Mouse (Mus musculus) heart, adult 9 months (tissue): ENCODE measurements around the gene Ncan.

ENCODE experiments used
- DNase-seq, 2 experiments: peaks; one replicate each; pipeline ENCODE4 v3.0.0; 2022; ENCODE audit warnings: low spot score in 2 of 2

Gene Ncan

DNA sequence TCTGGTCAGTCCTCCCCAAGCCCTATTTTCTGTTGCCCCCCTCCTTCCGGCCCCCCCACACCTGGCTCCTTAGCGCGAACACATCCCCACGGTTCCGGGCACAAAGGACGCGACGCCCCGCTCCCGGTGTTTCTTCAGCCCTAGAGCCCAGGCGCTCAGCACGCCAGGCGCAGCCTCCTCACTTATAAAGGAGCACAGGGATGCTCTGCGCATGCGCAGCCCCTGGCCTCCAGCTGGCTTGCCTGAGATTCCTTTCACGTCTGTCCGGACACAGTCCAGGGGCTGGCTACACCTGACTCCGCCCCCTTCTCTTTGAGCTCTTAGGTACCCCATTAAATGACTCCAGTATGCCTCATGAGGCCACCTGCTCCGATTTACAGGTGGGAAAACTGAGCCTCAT lies at the start of gene Ncan:
Gene Ncan, minus strand, starts transcription at position 207 of the 400 bp plus-strand sequence.
- no peak for DNase-seq

DNA sequence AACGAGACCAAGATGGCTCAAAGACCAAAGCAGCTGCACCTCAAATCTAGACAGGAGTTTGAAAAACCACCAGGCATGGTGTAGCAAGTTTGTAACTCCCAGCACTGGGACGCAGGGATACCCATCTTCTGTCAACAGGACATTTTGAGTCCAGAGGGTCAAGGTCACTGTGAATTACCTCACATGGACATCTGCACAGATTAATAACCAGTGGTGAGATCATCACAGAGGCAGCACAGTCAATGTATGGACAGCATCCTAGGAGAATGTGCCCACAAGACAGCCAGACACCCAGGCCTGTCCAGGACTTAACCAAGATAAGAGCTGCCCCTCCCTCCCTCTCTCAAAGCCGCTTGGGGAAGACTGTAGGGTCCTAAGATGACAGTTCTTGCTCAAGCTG lies 49.4 kb upstream of the Ncan start:
- no peak for DNase-seq

- DNase-seq: peak; percentile 31 to 39
These were observed 45.9 kb upstream of the Ncan start for GRCm38 (mm10) chr8:70166504-70167110.

DNA sequence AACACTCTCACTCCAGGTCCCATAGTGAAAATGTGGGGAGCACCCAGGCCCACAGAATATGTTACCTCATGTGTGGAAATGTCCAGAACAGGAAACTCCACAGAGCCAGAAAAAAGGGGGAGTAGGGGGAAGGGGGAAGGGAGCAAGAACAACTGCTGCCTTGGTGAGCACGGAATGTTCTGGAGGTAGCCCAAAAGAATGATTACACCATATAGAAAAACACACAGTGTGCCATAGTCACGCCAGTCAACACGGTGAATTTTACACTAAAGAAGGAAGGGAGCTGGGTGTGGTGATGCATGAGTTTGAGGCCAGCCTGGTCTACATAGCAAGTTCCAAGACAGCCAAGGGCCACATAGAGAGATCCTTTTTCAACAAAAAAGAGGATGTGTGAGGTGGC lies 42.6 kb upstream of the Ncan start:
- no peak for DNase-seq

DNA sequence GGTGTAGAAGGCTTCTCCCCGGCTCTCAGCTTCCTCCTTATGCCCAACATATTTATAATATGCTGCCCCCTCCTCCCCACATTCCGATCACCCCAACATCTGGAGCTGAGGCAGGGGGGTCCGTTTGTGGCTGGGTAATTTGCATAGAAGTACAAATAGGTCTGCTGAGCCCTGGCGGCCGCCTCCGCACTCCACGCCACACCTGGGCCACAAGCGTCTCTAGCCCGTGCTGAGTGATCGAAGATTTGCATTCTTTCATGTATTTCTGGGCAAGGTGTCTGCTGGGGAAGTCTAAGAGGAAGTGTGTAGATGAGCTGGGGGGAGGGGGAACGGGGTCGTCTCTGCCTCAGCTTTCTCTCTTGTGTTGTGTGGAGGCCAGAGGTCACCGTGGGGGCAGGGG lies 39.3 kb upstream of the Ncan start:
- DNase-seq: no peak

- DNase-seq: no peak
These were observed 38.5 kb upstream of the Ncan start for GRCm38 (mm10) chr8:70159211-70159610.

- DNase-seq: peak; percentile 28 to 42
These were observed 37.6 kb upstream of the Ncan start for GRCm38 (mm10) chr8:70158069-70158853.

GRCm38 (mm10) chr8:70157240-70157800 lies 36.6 kb upstream of the Ncan start:
- no peak for DNase-seq

GRCm38 (mm10) chr8:70152537-70153257 lies 32.0 kb upstream of the Ncan start:
- DNase-seq: peak; percentile 29 to 49

DNA sequence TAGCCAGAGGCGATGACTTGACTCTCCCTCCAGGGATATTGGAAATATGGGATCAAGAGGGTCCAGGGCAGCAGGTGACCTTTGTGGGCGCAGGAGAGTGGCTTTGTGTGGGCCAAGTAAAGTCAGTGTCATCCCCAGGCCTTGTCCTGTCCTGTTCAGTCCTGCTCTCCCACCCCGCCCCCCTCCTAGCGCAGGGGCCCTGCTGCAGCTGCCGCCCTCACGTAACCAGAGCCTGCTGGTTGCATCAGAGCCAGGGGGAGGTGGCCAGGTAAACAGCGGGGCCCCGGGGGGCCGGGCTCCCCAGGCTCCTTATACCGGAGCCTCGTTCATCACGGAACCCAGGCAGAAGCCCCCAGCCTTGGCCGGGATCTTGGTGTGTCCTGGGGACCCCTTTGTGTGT lies 29.5 kb upstream of the Ncan start:
- no peak for DNase-seq

GRCm38 (mm10) chr8:70147678-70148607 lies 27.3 kb upstream of the Ncan start:
- no peak for DNase-seq

- no peak for DNase-seq
These were observed 19.3 kb upstream of the Ncan start for GRCm38 (mm10) chr8:70139981-70140380.

DNA sequence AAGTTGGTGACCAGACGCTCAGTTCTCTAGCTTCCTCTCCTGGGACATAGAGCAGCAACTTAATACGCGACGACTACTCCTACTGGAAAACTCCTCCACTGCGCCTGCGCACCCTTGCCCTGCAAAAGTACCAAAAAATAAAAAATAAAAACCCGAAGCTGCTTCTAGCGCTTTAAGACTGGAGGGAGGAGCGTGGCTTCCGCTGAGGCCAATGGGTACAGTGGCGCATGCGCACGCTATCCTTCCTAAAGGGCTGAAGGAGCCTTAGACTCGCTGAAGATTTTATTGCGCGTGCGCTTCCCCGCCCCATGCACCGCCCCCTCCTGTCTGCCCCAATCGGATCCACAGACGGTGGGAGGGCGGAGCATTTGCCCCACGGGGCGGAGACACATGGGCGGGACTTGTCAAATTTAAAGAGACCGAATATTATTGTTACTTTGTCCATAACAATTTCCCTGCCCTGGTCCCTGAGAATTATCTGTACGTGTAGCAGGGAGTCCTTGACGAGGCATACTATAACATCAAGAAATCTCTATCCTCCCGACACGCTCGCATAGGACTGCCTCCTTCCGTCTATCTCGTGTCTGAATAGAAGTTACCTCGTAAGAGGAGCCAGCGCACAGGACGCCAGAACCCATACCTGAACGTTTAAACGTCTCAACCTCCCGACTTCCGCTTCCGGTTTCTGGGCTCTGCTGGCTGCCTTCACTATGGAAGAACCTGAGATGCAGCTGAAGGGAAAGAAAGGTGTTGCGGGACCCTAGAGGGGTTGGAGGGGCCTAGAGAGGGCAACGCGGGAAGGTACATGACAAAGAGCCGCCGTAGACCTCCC lies 18.6 kb upstream of the Ncan start, which contains the start of the genes Rfxank, Borcs8 and Mef2b:
Gene Rfxank, minus strand, starts transcription at position 129 of the 832 bp plus-strand sequence.
Gene Borcs8, plus strand, starts transcription at position 474 of the 832 bp plus-strand sequence.
Gene Mef2b, plus strand, starts transcription at position 686 of the 832 bp plus-strand sequence.
- DNase-seq: peak; percentile 99 to 100

GRCm38 (mm10) chr8:70137890-70138289 lies 17.2 kb upstream of the Ncan start:
- DNase-seq: no peak

DNA sequence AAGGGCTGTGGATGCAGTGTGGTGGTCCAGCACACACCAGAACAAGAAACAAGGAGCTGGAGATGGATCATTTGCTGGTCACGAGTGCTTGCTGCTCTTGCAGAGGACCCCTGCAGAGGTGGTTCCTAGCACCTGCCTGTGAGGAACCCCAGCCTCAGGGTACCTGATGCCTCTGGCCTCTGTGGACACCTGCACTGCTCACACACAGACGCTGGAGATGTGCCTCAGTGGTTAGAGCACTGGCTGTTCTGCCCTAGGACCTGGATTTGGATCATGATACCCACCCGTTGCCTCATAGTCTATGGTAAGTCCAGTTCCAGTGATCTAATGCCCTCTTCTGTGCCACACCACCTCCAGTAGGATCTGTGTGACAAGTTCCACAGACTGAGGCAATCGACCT lies 15.9 kb upstream of the Ncan start:
- DNase-seq: no peak

DNA sequence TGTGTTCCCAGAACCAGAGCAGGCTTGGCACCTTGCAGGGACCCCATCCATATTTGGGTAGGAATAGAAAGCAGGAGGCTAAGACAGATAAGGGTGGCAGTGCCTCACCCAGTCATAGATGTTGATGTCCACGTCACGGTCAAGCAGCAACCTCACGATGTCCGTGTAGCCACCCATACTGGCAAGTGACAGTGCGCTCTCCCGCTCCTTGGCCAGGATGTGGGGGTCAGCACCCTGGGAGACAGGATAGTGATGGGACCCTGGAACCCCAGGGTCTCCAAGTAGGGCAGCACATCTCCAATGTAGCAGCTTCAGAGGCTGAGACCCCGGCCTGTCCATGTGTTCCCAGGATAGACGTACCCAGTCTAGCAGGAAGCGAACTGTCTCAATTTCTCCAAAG lies 14.3 kb upstream of the Ncan start:
- DNase-seq: no peak

DNA sequence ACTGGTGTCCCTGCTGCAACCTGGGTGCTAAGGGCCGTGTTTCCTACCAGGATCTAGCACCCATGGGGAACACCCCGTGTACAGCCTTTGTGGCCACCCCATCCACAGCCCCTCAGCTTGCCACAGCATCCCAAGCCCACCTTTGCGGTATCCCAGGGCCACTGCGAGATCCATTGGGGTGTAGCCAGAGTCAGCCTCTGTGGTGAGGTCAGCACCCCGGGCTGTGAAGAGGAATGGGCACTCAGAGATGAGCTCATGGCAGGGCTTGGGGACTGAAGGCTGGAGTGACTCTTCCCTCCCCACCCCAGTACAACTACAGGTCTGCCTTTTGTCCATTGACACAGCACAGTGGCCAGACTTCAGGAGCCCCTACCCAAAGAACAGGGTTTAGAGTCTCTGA lies 13.4 kb upstream of the Ncan start:
- no peak for DNase-seq

- peak; percentile 72 to 82 for DNase-seq
These were observed 10.7 kb upstream of the Ncan start, which contains the start of gene Nr2c2ap for GRCm38 (mm10) chr8:70131166-70131883. Nr2c2ap (plus strand) TSS chr8:70131333.

GRCm38 (mm10) chr8:70130066-70130465 lies 9.4 kb upstream of the Ncan start:
- DNase-seq: no peak
